Mouse (Mus musculus): ENCODE data around the gene Diexf. TPM values are rescaled to one million over a fixed set of nuclear protein-coding genes. Genes with fewer than 3 reads are reported as not detected.

Diexf gene
- polyA plus RNA-seq, 1 experiment from 2014 or later, result 1.9 TPM

DNA sequence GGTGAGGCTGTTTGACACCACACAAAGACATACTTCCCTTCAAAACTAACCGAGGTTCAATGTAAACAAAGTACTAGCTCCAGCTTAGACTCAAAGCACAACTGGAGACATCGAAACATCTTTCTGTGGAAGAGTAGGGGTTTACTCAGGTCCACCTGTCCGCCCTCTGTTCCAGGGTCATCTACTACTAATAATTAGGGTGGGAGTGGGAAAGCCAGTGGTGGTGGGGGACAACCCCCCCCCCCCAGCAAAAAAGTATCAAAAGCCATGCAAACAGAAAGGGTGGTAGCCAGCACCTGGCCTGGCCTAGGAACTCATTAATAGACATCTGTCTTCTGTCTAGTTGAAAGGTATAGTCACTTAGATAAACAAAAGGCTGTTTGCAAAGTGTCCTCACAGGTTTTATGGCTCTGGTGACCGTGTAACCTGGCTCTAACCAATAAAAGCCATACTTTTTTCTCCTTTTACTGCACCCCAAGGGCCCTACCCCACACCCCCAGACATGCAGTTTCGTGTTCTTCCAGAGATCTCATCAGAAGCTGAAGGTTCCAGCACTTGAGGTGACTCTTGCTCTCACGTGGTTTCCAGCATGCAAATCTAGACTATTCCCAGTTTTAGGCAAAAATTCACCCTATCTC lies 1.4 kb upstream of the Diexf start:
- ATAC-seq (no peak), DNase-seq (no peak)
- no peak overlapping the region for H3K4me2 ChIP-seq (ENCODE audit: low read depth, low read length)
- 0 out of 2 replicates have a peak, but pooled peaks cover 10% of the 10 kb centered on the region for H3K4me1 ChIP-seq (ENCODE audit: insufficient read depth)
- 65% methylated on average over 6 of the region's 6 CpGs for WGBS (ENCODE audit: insufficient replicate concordance)
- H3K9me3 ChIP-seq (ENCODE audit: low read length), result no peaks in the 10 kb centered on the region
- H3K27ac ChIP-seq (ENCODE audit: low read depth), result peak overlapping the region; percentile 56
- H3K27me3 ChIP-seq (ENCODE audit: insufficient read depth, low read length), result no peaks in the 10 kb centered on the region
- TF ChIP-seq EP300 (IDR thresholded peaks at IDR 0.05; ENCODE audit: low read depth), result no peak
- no peak for TF ChIP-seq CTCF (IDR thresholded peaks at IDR 0.05; ENCODE audit: low read depth)
- H3K36me3 ChIP-seq (replicated peaks; ENCODE audit: insufficient read depth, low read length), result peaks cover 15% of the 10 kb centered on the region
- no peak overlapping the region for H3K9ac ChIP-seq (replicated peaks)
- no peak overlapping the region for H3K4me3 ChIP-seq (ENCODE audit: low read depth, low read length)

- Histone ChIP-seq H3K9ac (replicated peaks) (no peak overlapping the region), H3K27ac (ENCODE audit: low read depth) (peak overlapping the region; percentile 56), H3K27me3 (ENCODE audit: insufficient read depth, low read length) (no peaks in the 10 kb centered on the region), H3K4me2 (ENCODE audit: low read depth, low read length) (peak overlapping the region; percentile 65), H3K4me1 (ENCODE audit: insufficient read depth) (0 out of 2 replicates have a peak, but pooled peaks cover 10% of the 10 kb centered on the region), H3K36me3 (replicated peaks; ENCODE audit: insufficient read depth, low read length) (peaks cover 15% of the 10 kb centered on the region), H3K9me3 (ENCODE audit: low read length) (no peaks in the 10 kb centered on the region), H3K4me3 (ENCODE audit: low read depth, low read length) (no peak overlapping the region)
- no peak for DNase-seq
- no peak for TF ChIP-seq CTCF (IDR thresholded peaks at IDR 0.05; ENCODE audit: low read depth)
- TF ChIP-seq EP300 (IDR thresholded peaks at IDR 0.05; ENCODE audit: low read depth), result no peak
- ATAC-seq, result no peak; the same call in 1 of the 2 replicates
- 66% methylated on average over 8 of the region's 8 CpGs for WGBS (ENCODE audit: insufficient replicate concordance)
These were observed 767 bp upstream of the Diexf start for GRCm38 (mm10) chr1:193130839-193131238.

GRCm38 (mm10) chr1:193130456-193130825 lies 369 bp upstream of the Diexf start:
- TF ChIP-seq EP300 (IDR thresholded peaks at IDR 0.05; ENCODE audit: low read depth) (0 out of 2 replicates have a peak, but pooled peaks have one; percentile 0), CTCF (IDR thresholded peaks at IDR 0.05; ENCODE audit: low read depth) (no peak)
- WGBS (ENCODE audit: insufficient replicate concordance), result 35% methylated on average over 11 of the region's 11 CpGs
- H3K9ac ChIP-seq (replicated peaks), result no peak overlapping the region

DNA sequence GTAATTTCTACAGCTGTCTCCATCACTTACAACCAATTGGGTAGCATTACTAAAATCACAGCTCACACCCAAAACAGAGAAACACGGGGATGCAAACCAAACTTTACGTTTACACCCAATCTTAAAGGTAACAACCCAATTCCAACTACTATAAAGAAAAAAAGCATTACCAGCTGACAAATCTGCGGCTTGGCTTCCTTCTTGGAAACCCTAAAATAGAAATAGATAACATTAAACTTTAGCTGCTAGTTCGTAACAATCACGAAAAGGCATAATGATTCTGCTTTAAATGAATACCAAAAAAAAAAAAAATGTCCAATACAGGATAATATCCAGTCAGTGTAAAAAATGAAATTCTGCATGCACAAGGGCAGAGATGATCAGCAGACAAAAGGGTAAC lies 751 bp downstream of the Diexf start:
- Histone ChIP-seq H3K27me3 (ENCODE audit: insufficient read depth, low read length) (no peaks in the 10 kb centered on the region), H3K9ac (replicated peaks) (peak overlapping the region; percentile 77), H3K36me3 (replicated peaks; ENCODE audit: insufficient read depth, low read length) (peaks cover 19% of the 10 kb centered on the region), H3K4me3 (ENCODE audit: low read depth, low read length) (peak overlapping the region; percentile 66), H3K4me2 (ENCODE audit: low read depth, low read length) (peak overlapping the region; percentile 76), H3K27ac (ENCODE audit: low read depth) (no peak overlapping the region), H3K9me3 (ENCODE audit: low read length) (no peaks in the 10 kb centered on the region), H3K4me1 (ENCODE audit: insufficient read depth) (0 out of 2 replicates have a peak, but pooled peaks cover 10% of the 10 kb centered on the region)
- 19% methylated on average over 5 of the region's 5 CpGs for WGBS (ENCODE audit: insufficient replicate concordance)
- no peak for ATAC-seq
- no peak for DNase-seq
- TF ChIP-seq EP300 (IDR thresholded peaks at IDR 0.05; ENCODE audit: low read depth), result no peak
- no peak for TF ChIP-seq CTCF (IDR thresholded peaks at IDR 0.05; ENCODE audit: low read depth)

More at GRCm38 (mm10) chr1:193130456-193130825, 369 bp upstream of the Diexf start:
- H3K4me1 ChIP-seq (ENCODE audit: insufficient read depth), result 0 out of 2 replicates have a peak, but pooled peaks cover 10% of the 10 kb centered on the region
- no peaks in the 10 kb centered on the region for H3K27me3 ChIP-seq (ENCODE audit: insufficient read depth, low read length)
- peaks cover 15% of the 10 kb centered on the region for H3K36me3 ChIP-seq (replicated peaks; ENCODE audit: insufficient read depth, low read length)
- no peaks in the 10 kb centered on the region for H3K9me3 ChIP-seq (ENCODE audit: low read length)
- H3K4me2 ChIP-seq (ENCODE audit: low read depth, low read length), result peak overlapping the region; percentile 65
- DNase-seq, result no peak
- peak overlapping the region; percentile 56 for H3K27ac ChIP-seq (ENCODE audit: low read depth)
- H3K4me3 ChIP-seq (ENCODE audit: low read depth, low read length), result peak overlapping the region; percentile 66
- 0 out of 2 replicates have a peak, but pooled peaks have one; percentile 1 for ATAC-seq

GRCm38 (mm10) chr1:193128055-193128454 lies 2.0 kb downstream of the Diexf start:
- 84% methylated on average over 6 of the region's 6 CpGs for WGBS (ENCODE audit: insufficient replicate concordance)
- no peak for TF ChIP-seq CTCF (IDR thresholded peaks at IDR 0.05; ENCODE audit: low read depth)
- no peak for TF ChIP-seq EP300 (IDR thresholded peaks at IDR 0.05; ENCODE audit: low read depth)

DNA sequence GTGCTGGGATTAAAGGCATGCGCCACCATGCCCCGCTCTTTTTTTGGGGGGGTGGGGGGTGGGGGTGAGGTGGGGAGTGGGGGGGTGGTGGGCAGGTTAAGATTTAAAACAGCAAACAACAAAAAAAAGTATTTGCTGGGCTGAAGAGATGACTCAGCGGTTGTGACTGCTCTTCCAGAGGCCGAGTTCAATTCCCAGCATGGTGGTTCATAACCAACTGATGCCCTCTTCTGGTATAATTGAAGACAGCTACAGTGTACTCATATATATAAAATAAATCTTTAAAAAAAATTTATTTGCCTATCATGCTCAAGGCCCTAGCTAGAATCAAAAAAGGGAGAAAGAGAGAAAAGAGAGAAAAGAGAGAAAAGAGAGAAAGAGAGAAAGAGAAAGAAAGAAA lies 4.2 kb downstream of the Diexf start:
- H3K9me3 ChIP-seq (ENCODE audit: low read length), result no peaks in the 10 kb centered on the region
- no peak overlapping the region for H3K27ac ChIP-seq (ENCODE audit: low read depth)
- H3K4me2 ChIP-seq (ENCODE audit: low read depth, low read length), result no peak overlapping the region
- no peak overlapping the region for H3K4me3 ChIP-seq (ENCODE audit: low read depth, low read length)
- ATAC-seq (no peak), DNase-seq (no peak)
- no peaks in the 10 kb centered on the region for H3K27me3 ChIP-seq (ENCODE audit: insufficient read depth, low read length)
- 0 out of 2 replicates have a peak, but pooled peaks cover 7% of the 10 kb centered on the region for H3K4me1 ChIP-seq (ENCODE audit: insufficient read depth)
- TF ChIP-seq CTCF (IDR thresholded peaks at IDR 0.05; ENCODE audit: low read depth), result peak; percentile 33; the same call in 1 of the 2 replicates
- no peak for TF ChIP-seq EP300 (IDR thresholded peaks at IDR 0.05; ENCODE audit: low read depth)
- H3K36me3 ChIP-seq (replicated peaks; ENCODE audit: insufficient read depth, low read length), result peaks cover 45% of the 10 kb centered on the region
- H3K9ac ChIP-seq (replicated peaks), result no peak overlapping the region
- 74% methylated on average over 4 of the region's 4 CpGs for WGBS (ENCODE audit: insufficient replicate concordance)

More at GRCm38 (mm10) chr1:193128055-193128454, 2.0 kb downstream of the Diexf start:
- ATAC-seq, result no peak
- Histone ChIP-seq H3K4me2 (ENCODE audit: low read depth, low read length) (no peak overlapping the region), H3K4me3 (ENCODE audit: low read depth, low read length) (no peak overlapping the region), H3K9me3 (ENCODE audit: low read length) (no peaks in the 10 kb centered on the region), H3K4me1 (ENCODE audit: insufficient read depth) (0 out of 2 replicates have a peak, but pooled peaks cover 10% of the 10 kb centered on the region), H3K27me3 (ENCODE audit: insufficient read depth, low read length) (no peaks in the 10 kb centered on the region), H3K27ac (ENCODE audit: low read depth) (no peak overlapping the region), H3K36me3 (replicated peaks; ENCODE audit: insufficient read depth, low read length) (peaks cover 24% of the 10 kb centered on the region), H3K9ac (replicated peaks) (no peak overlapping the region)
- no peak for DNase-seq

Data from liver, postnatal 0 days (tissue).